Mouse (Mus musculus): ENCODE data around the gene Tubgcp2. TPM values are rescaled to one million over a fixed set of nuclear protein-coding genes. Genes with fewer than 3 reads are reported as not detected.

Gene Tubgcp2
- polyA plus RNA-seq, 1 experiment from 2014 or later, result 83.4 TPM

- Histone ChIP-seq H3K4me3 (ENCODE audit: low read depth, low read length) (no peak overlapping the region), H3K27me3 (ENCODE audit: control insufficient read depth, insufficient read depth, low read length) (no peaks in the 10 kb centered on the region)
These were observed 55.7 kb downstream of the Tubgcp2 start for GRCm38 (mm10) chr7:139980778-139981177.

GRCm38 (mm10) chr7:139979011-139979719 lies 57.3 kb downstream of the Tubgcp2 start:
- Histone ChIP-seq H3K4me1 (ENCODE audit: control insufficient read depth, insufficient read depth, low read length) (peaks cover 6% of the 10 kb centered on the region; the same call in 1 of the 2 replicates), H3K9ac (ENCODE audit: low read length) (no peak overlapping the region), H3K36me3 (ENCODE audit: control insufficient read depth, insufficient read depth, low read length) (no peaks in the 10 kb centered on the region), H3K9me3 (ENCODE audit: control insufficient read depth, low read length) (no peaks in the 10 kb centered on the region), H3K27ac (ENCODE audit: low read depth, low read length) (no peak overlapping the region), H3K27me3 (ENCODE audit: control insufficient read depth, insufficient read depth, low read length) (no peaks in the 10 kb centered on the region), H3K4me2 (ENCODE audit: low read depth) (peak overlapping the region; percentile 91), H3K4me3 (ENCODE audit: low read depth, low read length) (peak overlapping the region; percentile 54)
- WGBS, result 53% methylated on average over 13 of the region's 13 CpGs
- ATAC-seq (ENCODE audit: insufficient read depth, low FRiP score, low TSS enrichment) (peak; percentile 60), DNase-seq (ENCODE audit: low spot score) (no peak)

More at GRCm38 (mm10) chr7:139980778-139981177, 55.7 kb downstream of the Tubgcp2 start:
- ATAC-seq (ENCODE audit: insufficient read depth, low FRiP score, low TSS enrichment) (no peak), DNase-seq (ENCODE audit: low spot score) (no peak)
- H3K27ac ChIP-seq (ENCODE audit: low read depth, low read length), result no peak overlapping the region
- no peaks in the 10 kb centered on the region for H3K9me3 ChIP-seq (ENCODE audit: control insufficient read depth, low read length)
- H3K4me1 ChIP-seq (ENCODE audit: control insufficient read depth, insufficient read depth, low read length), result peaks cover 6% of the 10 kb centered on the region; the same call in 1 of the 2 replicates
- WGBS, result 54% methylated on average over 3 of the region's 3 CpGs
- H3K9ac ChIP-seq (ENCODE audit: low read length), result no peak overlapping the region
- H3K36me3 ChIP-seq (ENCODE audit: control insufficient read depth, insufficient read depth, low read length), result no peaks in the 10 kb centered on the region
- H3K4me2 ChIP-seq (ENCODE audit: low read depth), result no peak overlapping the region

GRCm38 (mm10) chr7:139978278-139978892 lies 58.1 kb downstream of the Tubgcp2 start, which contains the start of gene 6430531B16Rik:
TSS of gene 6430531B16Rik (minus strand) at chr7:139978755.
- peak; percentile 89 for ATAC-seq (ENCODE audit: insufficient read depth, low FRiP score, low TSS enrichment)
- peak; percentile 87 for DNase-seq (ENCODE audit: low spot score)
- H3K9ac ChIP-seq (ENCODE audit: low read length), result peak within 1 kb of the TSS; percentile 60
- no peak within 1 kb of the TSS for H3K27ac ChIP-seq (ENCODE audit: low read depth, low read length)
- H3K36me3 ChIP-seq (ENCODE audit: control insufficient read depth, insufficient read depth, low read length), result no peaks in the 10 kb centered on the region
- H3K4me1 ChIP-seq (ENCODE audit: control insufficient read depth, insufficient read depth, low read length), result peaks cover 6% of the 10 kb centered on the region; the same call in 1 of the 2 replicates
- peak within 1 kb of the TSS; percentile 54 for H3K4me3 ChIP-seq (ENCODE audit: low read depth, low read length)
- peak within 1 kb of the TSS; percentile 91 for H3K4me2 ChIP-seq (ENCODE audit: low read depth)
- no peaks in the 10 kb centered on the region for H3K27me3 ChIP-seq (ENCODE audit: control insufficient read depth, insufficient read depth, low read length)
- no peaks in the 10 kb centered on the region for H3K9me3 ChIP-seq (ENCODE audit: control insufficient read depth, low read length)
- 4% methylated on average over 32 of the region's 32 CpGs for WGBS

- H3K4me2 ChIP-seq (ENCODE audit: low read depth), result no peak overlapping the region
- H3K36me3 ChIP-seq (ENCODE audit: control insufficient read depth, insufficient read depth, low read length), result no peaks in the 10 kb centered on the region
- no peak overlapping the region for H3K4me3 ChIP-seq (ENCODE audit: low read depth, low read length)
- no peaks in the 10 kb centered on the region for H3K27me3 ChIP-seq (ENCODE audit: control insufficient read depth, insufficient read depth, low read length)
- 60% methylated on average over 5 of the region's 5 CpGs for WGBS
- DNase-seq (ENCODE audit: low spot score), result no peak
- H3K9me3 ChIP-seq (ENCODE audit: control insufficient read depth, low read length), result no peaks in the 10 kb centered on the region
- H3K4me1 ChIP-seq (ENCODE audit: control insufficient read depth, insufficient read depth, low read length), result peaks cover 6% of the 10 kb centered on the region; the same call in 1 of the 2 replicates
- H3K27ac ChIP-seq (ENCODE audit: low read depth, low read length), result no peak overlapping the region
- H3K9ac ChIP-seq (ENCODE audit: low read length), result no peak overlapping the region
- ATAC-seq (ENCODE audit: insufficient read depth, low FRiP score, low TSS enrichment), result no peak
These were observed 61.0 kb downstream of the Tubgcp2 start for GRCm38 (mm10) chr7:139975471-139975870.

- Histone ChIP-seq H3K4me2 (ENCODE audit: low read depth) (no peak overlapping the region), H3K4me3 (ENCODE audit: low read depth, low read length) (no peak overlapping the region), H3K36me3 (ENCODE audit: control insufficient read depth, insufficient read depth, low read length) (no peaks in the 10 kb centered on the region), H3K9me3 (ENCODE audit: control insufficient read depth, low read length) (no peaks in the 10 kb centered on the region), H3K4me1 (ENCODE audit: control insufficient read depth, insufficient read depth, low read length) (peaks cover 6% of the 10 kb centered on the region; the same call in 1 of the 2 replicates), H3K9ac (ENCODE audit: low read length) (no peak overlapping the region), H3K27me3 (ENCODE audit: control insufficient read depth, insufficient read depth, low read length) (no peaks in the 10 kb centered on the region), H3K27ac (ENCODE audit: low read depth, low read length) (no peak overlapping the region)
- 94% methylated on average over 10 of the region's 10 CpGs for WGBS
- ATAC-seq (ENCODE audit: insufficient read depth, low FRiP score, low TSS enrichment) (no peak), DNase-seq (ENCODE audit: low spot score) (no peak)
These were observed 62.2 kb downstream of the Tubgcp2 start for GRCm38 (mm10) chr7:139974307-139974706.

- H3K4me1 ChIP-seq (ENCODE audit: control insufficient read depth, insufficient read depth, low read length), result no peaks in the 10 kb centered on the region
- no peak overlapping the region for H3K4me2 ChIP-seq (ENCODE audit: low read depth)
- no peaks in the 10 kb centered on the region for H3K9me3 ChIP-seq (ENCODE audit: control insufficient read depth, low read length)
- DNase-seq (ENCODE audit: low spot score) (no peak), ATAC-seq (ENCODE audit: insufficient read depth, low FRiP score, low TSS enrichment) (no peak)
- no peak overlapping the region for H3K9ac ChIP-seq (ENCODE audit: low read length)
- H3K27me3 ChIP-seq (ENCODE audit: control insufficient read depth, insufficient read depth, low read length), result no peaks in the 10 kb centered on the region
- no peak overlapping the region for H3K27ac ChIP-seq (ENCODE audit: low read depth, low read length)
- H3K4me3 ChIP-seq (ENCODE audit: low read depth, low read length), result no peak overlapping the region
- no peaks in the 10 kb centered on the region for H3K36me3 ChIP-seq (ENCODE audit: control insufficient read depth, insufficient read depth, low read length)
These were observed 63.5 kb downstream of the Tubgcp2 start for GRCm38 (mm10) chr7:139972923-139973331.

DNA sequence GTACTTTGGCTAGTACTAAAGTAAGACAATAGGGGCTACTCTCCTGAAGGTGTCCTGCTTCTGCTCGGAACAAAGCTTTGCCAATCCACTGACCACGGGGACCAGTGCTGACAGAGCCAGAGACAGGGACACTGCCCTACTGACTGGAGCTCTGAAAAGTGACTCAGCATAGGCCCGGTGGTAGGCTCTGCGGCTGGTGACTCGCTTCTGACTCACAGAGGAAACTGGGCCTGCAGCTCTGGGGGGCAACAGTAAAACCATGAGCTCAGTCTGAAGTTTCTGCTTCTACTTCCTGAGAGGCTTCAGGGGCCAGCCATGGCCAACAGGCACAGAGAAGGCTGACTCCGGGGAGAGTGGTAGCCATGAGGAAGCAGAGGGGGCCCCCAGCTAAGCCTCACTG lies 65.0 kb downstream of the Tubgcp2 start:
- Histone ChIP-seq H3K4me3 (ENCODE audit: low read depth, low read length) (no peak overlapping the region), H3K27me3 (ENCODE audit: control insufficient read depth, insufficient read depth, low read length) (no peaks in the 10 kb centered on the region), H3K9me3 (ENCODE audit: control insufficient read depth, low read length) (no peaks in the 10 kb centered on the region), H3K36me3 (ENCODE audit: control insufficient read depth, insufficient read depth, low read length) (no peaks in the 10 kb centered on the region), H3K4me1 (ENCODE audit: control insufficient read depth, insufficient read depth, low read length) (no peaks in the 10 kb centered on the region), H3K27ac (ENCODE audit: low read depth, low read length) (no peak overlapping the region), H3K4me2 (ENCODE audit: low read depth) (no peak overlapping the region), H3K9ac (ENCODE audit: low read length) (no peak overlapping the region)
- DNase-seq (ENCODE audit: low spot score) (no peak), ATAC-seq (ENCODE audit: insufficient read depth, low FRiP score, low TSS enrichment) (no peak)
- 79% methylated on average over 6 of the region's 6 CpGs for WGBS

- Histone ChIP-seq H3K36me3 (ENCODE audit: control insufficient read depth, insufficient read depth, low read length) (no peaks in the 10 kb centered on the region), H3K4me3 (ENCODE audit: low read depth, low read length) (no peak overlapping the region), H3K9me3 (ENCODE audit: control insufficient read depth, low read length) (no peaks in the 10 kb centered on the region), H3K9ac (ENCODE audit: low read length) (no peak overlapping the region), H3K4me1 (ENCODE audit: control insufficient read depth, insufficient read depth, low read length) (no peaks in the 10 kb centered on the region), H3K27ac (ENCODE audit: low read depth, low read length) (no peak overlapping the region), H3K4me2 (ENCODE audit: low read depth) (no peak overlapping the region), H3K27me3 (ENCODE audit: control insufficient read depth, insufficient read depth, low read length) (no peaks in the 10 kb centered on the region)
- no peak for ATAC-seq (ENCODE audit: insufficient read depth, low FRiP score, low TSS enrichment)
- DNase-seq (ENCODE audit: low spot score), result no peak
- 89% methylated on average over 5 of the region's 5 CpGs for WGBS
These were observed 65.5 kb downstream of the Tubgcp2 start for GRCm38 (mm10) chr7:139970979-139971378.
